Mouse (Mus musculus) liver, embryonic 14.5 days (tissue): ENCODE data around the gene Mical3.

ENCODE experiments used
- CTCF ChIP-seq: IDR thresholded peaks from 2 replicates; pipeline ENCODE4 v1.5.1; 2016; ENCODE audit warnings: antibody characterized with exemption, low read depth, control low read depth
- EP300 ChIP-seq: IDR thresholded peaks from 2 replicates; pipeline ENCODE4 v1.6.1; 2016; ENCODE audit warnings: antibody characterized with exemption, low read depth

DNA sequence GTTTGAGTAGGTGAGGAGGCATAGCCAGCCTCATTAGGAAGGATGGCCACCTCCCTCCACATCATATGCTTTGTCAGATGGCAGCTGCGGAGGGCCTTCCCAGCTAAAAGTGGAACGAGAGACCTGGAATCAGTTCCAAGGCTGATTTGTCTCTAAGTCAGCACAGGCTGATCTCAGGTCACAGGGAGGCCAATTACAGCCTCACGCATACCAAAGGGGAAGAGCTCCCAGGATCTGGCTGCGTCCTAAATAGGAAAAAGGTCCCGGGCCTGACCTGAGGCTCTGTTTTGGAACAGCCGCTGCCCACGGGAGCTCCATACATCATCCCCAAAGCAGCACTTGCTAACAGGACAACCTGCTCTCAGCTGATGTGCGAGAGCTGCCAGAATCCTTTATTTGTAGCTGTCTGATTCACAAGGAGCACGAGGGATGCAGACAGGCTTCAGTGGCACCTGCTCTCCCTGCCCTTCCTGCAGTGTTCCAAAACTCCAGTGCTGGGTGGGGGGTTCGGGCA lies 143.2 kb downstream of the Mical3 start:
- no peak for TF ChIP-seq CTCF
- no peak for TF ChIP-seq EP300
